Mouse (Mus musculus) skeletal muscle tissue, postnatal 0 days (tissue): ENCODE data around the gene AF067061. TPM values are rescaled to one million over a fixed set of nuclear protein-coding genes. Genes with fewer than 3 reads are reported as not detected.

Experiments
- polyA plus RNA-seq: library from polyadenylated mRNA; unstranded; fragments of >200 nt; fragmentation: Nextera tagmentation; extraction: Ambion mirVana; gene quantifications from 2 replicates; pipeline ENCODE4 v1.2.1, GENCODE M21; 2015

AF067061 gene
- polyA plus RNA-seq: not detected in 2 replicates

GRCm38 (mm10) chr13:120262870-120263269 is at the start of gene AF067061:
Gene AF067061 (plus strand): TSS chr13:120263114.

GRCm38 (mm10) chr13:120215847-120216246 is 47.1 kb upstream of the AF067061 start, which contains the start of gene Gm21762:
Gene Gm21762 (minus strand): TSS chr13:120215947.

GRCm38 (mm10) chr13:120238811-120239210 is 24.1 kb upstream of the AF067061 start, which contains the start of gene Gm21731:
Gene Gm21731 (plus strand): TSS chr13:120239111.

GRCm38 (mm10) chr13:120299991-120300442 is 37.1 kb downstream of the AF067061 start, which contains the start of gene BC147527:
Gene BC147527 (plus strand): TSS chr13:120300392.

Other genes with a start within 250 kb of the AF067061 start
- gene Gm36079, start 236.1 kb upstream of the AF067061 start, polyA plus RNA-seq: not detected in 2 replicates
- 0.42 and 0.56 TPM in 2 replicates for gene Gm21188, start 210.9 kb upstream of the AF067061 start, polyA plus RNA-seq
- gene Gm20767, start 122.9 kb upstream of the AF067061 start, polyA plus RNA-seq: not detected in 2 replicates
- gene Gm21818, start 90.7 kb upstream of the AF067061 start, polyA plus RNA-seq: not detected in 2 replicates
- gene Gm21762, start 47.2 kb upstream of the AF067061 start, polyA plus RNA-seq: not detected in 2 replicates
- not detected in 2 replicates for gene Gm21731, start 24.0 kb upstream of the AF067061 start, polyA plus RNA-seq
- gene BC147527, start 37.3 kb downstream of the AF067061 start, polyA plus RNA-seq: 0.22 and 0.43 TPM in 2 replicates
- not detected in 2 replicates for gene Tcstv3, start 53.8 kb downstream of the AF067061 start, polyA plus RNA-seq